Mouse (Mus musculus) spleen, embryonic (tissue): ENCODE data around the gene Cd24a.

Experiments
- CTCF ChIA-PET: fragments of 350-600 bp; sonication (Branson Sonifier 250); formaldehyde crosslinking; loops from one replicate; lab custom pipeline; 2022; lab: Charles Lee

Gene Cd24a

GRCm38 (mm10) chr10:43580649-43581078 lies 2.6 kb downstream of the Cd24a start:
- CTCF ChIA-PET = interaction anchor here (0.6 to 1.0 kb wide), 6 partner anchors 9 to 330 kb away, joined by 3 to 10 read pairs (median 5); no protein-coding TSS in a partner anchor

GRCm38 (mm10) chr10:43581260-43581659 lies 3.2 kb downstream of the Cd24a start:
- CTCF ChIA-PET = interaction anchor here (0.6 to 1.0 kb wide), 2 partner anchors 8 to 38 kb away, joined by 3 to 10 read pairs; no protein-coding TSS in a partner anchor

- CTCF ChIA-PET = interaction anchor here (0.6 kb wide), 1 partner anchor 408 kb away, joined by 3 read pairs; no protein-coding TSS in a partner anchor
These were observed 6.5 kb downstream of the Cd24a start for GRCm38 (mm10) chr10:43584538-43584937.

GRCm38 (mm10) chr10:43588470-43589177 lies 10.5 kb downstream of the Cd24a start:
- CTCF ChIA-PET = interaction anchor here (0.6 to 1.2 kb wide), 2 partner anchors 8 to 170 kb away, joined by 3 to 10 read pairs; no protein-coding TSS in a partner anchor

GRCm38 (mm10) chr10:43591477-43591876 lies 13.4 kb downstream of the Cd24a start:
- CTCF ChIA-PET = interaction anchor here (0.6 kb wide), 1 partner anchor 87 kb away, joined by 11 read pairs; no protein-coding TSS in a partner anchor

GRCm38 (mm10) chr10:43593182-43593581 lies 15.1 kb downstream of the Cd24a start:
- CTCF ChIA-PET = no interaction called here

GRCm38 (mm10) chr10:43594187-43594586 lies 16.1 kb downstream of the Cd24a start:
- CTCF ChIA-PET = interaction anchor here (0.6 to 0.7 kb wide), 2 partner anchors 12 to 585 kb away, joined by 3 read pairs; no protein-coding TSS in a partner anchor

- CTCF ChIA-PET = no interaction called here
These were observed 16.8 kb downstream of the Cd24a start for GRCm38 (mm10) chr10:43594894-43595293.

- CTCF ChIA-PET = no interaction called here
These were observed 20.1 kb downstream of the Cd24a start for GRCm38 (mm10) chr10:43598067-43598726.

GRCm38 (mm10) chr10:43601039-43601438 lies 23.0 kb downstream of the Cd24a start:
- CTCF ChIA-PET = interaction anchor here (0.6 kb wide), 1 partner anchor 365 kb away, joined by 3 read pairs; no protein-coding TSS in a partner anchor

GRCm38 (mm10) chr10:43601511-43602396 lies 23.7 kb downstream of the Cd24a start:
- CTCF ChIA-PET = interaction anchor here (0.6 kb wide), 1 partner anchor 365 kb away, joined by 3 read pairs; no protein-coding TSS in a partner anchor

GRCm38 (mm10) chr10:43603975-43604686 lies 26.0 kb downstream of the Cd24a start:
- CTCF ChIA-PET = no interaction called here

GRCm38 (mm10) chr10:43604687-43605250 lies 26.7 kb downstream of the Cd24a start:
- CTCF ChIA-PET = no interaction called here

GRCm38 (mm10) chr10:43605901-43606300 lies 27.8 kb downstream of the Cd24a start:
- CTCF ChIA-PET = no interaction called here

GRCm38 (mm10) chr10:43609507-43609906 lies 31.4 kb downstream of the Cd24a start:
- CTCF ChIA-PET = interaction anchor here (0.6 kb wide), 1 partner anchor 38 kb away, joined by 4 read pairs; no protein-coding TSS in a partner anchor

- CTCF ChIA-PET = no interaction called here
These were observed 31.9 kb downstream of the Cd24a start for GRCm38 (mm10) chr10:43609958-43610357.

GRCm38 (mm10) chr10:43611081-43611480 lies 33.0 kb downstream of the Cd24a start:
- CTCF ChIA-PET = no interaction called here

GRCm38 (mm10) chr10:43619059-43619531 lies 41.0 kb downstream of the Cd24a start:
- CTCF ChIA-PET = interaction anchor here (0.6 kb wide), 1 partner anchor 31 kb away, joined by 9 read pairs; no protein-coding TSS in a partner anchor

GRCm38 (mm10) chr10:43619939-43620338 lies 41.9 kb downstream of the Cd24a start:
- CTCF ChIA-PET = interaction anchor here (0.6 kb wide), 1 partner anchor 32 kb away, joined by 9 read pairs; no protein-coding TSS in a partner anchor

GRCm38 (mm10) chr10:43623510-43623909 lies 45.4 kb downstream of the Cd24a start:
- CTCF ChIA-PET = no interaction called here
